Mouse (Mus musculus) cerebellum, postnatal 10 days (tissue): Measurements from ENCODE around the gene Surf2.
A peak's percentile ranks its signal among the peaks of the same experiment; 100 is the strongest.

Experiments
- DNase-seq, 2 experiments: peaks; one replicate each; pipeline ENCODE4 v3.0.0; 2021; ENCODE audit warnings: mixed read lengths in 2 of 2

Surf2 gene

DNA sequence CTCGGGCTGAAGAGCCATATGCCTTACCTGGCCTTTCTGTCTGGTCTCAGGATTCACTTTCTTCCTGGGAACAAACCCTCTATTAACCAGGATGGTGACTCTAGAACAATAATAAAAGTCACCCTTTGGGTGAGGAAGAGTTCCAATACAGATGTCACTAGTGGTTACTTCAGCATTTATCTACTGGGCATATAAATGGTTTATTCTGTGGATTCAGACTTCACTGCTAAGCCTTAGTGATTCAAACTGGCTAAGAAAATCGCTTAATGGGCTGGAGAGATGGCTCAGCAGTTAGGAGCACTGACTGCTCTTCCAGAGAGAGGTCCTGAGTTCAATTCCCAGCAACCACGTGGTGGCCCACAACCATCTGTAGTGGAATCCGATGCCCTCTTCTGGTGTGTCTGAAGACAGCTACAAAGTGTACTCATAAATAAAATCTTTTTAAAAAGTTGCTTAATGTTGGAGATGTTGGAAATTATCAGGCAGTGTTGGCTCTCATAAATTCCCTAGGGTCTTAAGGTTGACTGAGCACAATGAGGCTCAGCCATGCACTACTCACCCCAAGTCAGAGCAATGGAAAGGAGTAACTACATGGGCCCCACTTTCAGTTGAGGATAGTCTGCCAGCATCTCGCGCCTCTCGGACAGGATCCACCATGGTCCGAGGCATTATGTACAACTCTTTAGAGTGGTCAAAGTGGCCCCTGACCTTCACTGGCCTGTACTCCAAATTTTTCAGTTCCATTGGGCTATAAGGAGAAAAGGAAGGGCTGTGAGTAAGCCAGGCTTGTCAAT is 1.8 kb upstream of the Surf2 start:
- DNase-seq, result no peak

DNA sequence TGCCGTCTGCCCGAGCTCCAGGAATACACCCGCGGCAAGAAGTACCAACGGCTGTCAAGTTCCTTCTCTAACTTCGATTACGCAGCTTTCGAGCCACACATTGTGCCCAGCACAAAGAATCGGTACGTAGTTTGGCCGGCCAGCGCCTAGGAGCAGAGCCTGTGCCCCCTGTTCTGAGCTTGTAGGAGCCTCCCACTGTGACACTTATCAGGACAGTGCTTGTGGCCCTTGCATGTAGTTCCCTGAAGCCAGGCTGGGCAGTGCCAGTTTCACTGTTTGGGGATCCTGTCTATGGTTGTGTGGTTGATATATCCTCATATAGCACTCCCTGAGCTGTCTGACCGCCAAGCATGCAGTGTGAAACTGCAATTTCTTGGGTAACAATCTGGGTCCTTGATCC is 571 bp downstream of the Surf2 start:
- DNase-seq, result peak in 1 of 2 experiments; percentile 18

DNA sequence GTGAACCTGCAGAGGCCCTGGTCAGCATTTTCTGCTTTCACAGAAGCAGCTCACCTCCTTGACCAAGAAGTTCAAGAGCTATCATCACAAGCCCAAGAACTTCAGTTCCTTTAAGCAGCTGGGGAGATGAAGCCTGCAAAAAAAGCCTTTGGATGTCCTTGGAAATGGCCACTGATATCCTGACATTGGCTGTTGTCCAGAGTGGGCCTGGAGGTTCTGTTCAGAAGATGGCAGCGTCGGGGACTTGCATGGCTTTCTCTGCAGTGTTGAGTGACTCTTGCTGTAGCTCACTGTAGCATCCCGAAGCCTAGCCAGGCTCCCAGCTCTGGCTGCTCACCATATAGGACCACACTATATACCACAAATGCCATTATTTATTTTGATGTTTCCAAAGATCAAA is 3.5 kb downstream of the Surf2 start:
- DNase-seq, result no peak

DNA sequence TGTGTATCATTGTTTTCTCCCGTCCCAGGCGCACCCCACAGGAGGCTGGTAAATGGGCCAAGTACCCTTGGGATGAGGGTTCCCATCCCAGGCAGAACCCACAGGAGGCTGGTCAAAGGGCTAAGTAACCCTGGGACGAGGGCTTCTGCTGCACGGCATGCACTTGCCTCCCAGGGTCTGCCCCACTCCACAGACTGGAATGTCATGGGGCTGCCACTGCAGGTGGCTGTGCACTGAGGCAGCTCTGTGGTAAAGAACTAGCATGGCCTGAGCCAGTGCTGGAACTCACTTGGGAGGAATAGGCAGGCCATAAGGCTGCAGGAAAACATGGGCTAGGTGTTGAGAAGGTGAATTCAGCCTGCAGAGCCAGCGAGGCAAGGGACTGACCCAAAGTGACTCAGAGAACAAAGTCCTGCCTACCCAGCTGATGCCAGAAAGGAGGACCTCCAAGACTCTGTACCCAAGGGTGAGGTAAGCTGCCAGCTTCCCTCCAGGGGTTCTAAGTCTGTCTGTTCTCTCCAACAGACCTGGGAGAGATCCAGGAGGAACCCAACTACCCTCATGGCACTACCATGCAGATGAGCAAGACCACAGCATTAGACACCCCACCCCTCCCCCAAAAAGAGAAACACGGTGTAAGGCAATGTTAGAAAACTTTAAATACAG is 4.2 kb downstream of the Surf2 start:
- peak in 1 of 2 experiments; percentile 23 for DNase-seq

DNA sequence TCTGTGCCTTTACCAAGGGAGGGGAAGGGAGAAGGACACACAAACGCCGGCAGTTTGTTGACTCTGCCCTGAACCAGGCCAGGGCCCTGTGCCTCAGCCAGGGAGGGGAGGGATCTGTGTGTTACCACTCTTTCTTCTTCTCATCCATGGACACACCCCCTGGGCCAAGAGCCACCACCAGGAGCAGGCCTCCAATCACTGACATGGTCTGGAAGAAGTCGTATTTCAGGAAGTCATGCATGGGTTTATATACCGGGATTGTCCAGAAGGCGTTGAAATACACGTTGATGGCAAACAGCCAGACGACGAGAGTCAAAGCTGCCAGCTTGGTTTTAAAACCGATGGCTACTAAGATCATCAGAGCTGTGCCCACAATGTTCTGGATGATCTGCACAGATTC is 5.6 kb downstream of the Surf2 start:
- DNase-seq, result peak in 1 of 2 experiments; percentile 24

DNA sequence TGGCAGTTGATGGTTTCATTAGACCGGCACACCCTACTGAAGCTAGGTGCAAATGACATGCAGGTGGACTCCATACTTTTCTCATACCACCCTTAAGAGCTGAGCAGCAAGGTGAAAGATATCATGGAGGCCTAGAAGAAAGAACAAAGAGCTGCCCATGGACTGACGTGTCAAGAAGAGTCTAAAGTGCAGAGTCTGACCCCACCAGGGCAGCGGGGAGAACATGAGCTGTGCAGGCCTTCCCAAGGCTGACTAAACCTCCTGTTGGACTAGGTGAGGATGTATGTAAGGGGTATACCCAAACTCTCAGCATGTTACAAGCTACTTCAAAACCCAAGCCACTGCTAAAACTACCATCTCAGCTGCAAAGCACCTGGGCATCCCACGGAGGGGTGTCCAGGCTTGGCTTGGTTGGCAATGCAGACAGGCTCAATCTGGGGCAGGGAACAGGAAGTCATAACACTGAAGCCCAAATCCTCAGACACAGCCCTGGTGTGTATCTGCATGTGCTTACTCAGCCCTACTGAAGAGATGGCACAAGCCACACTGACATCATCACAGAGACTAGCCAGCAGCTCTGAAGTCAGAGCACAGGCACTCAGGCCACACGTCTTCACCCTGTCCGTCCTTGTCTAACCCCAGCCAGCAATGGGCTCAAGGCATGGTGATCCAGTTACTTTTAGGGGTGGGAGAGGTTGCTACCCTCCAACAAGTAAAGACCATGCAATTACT is 11.7 kb downstream of the Surf2 start:
- no peak for DNase-seq

DNA sequence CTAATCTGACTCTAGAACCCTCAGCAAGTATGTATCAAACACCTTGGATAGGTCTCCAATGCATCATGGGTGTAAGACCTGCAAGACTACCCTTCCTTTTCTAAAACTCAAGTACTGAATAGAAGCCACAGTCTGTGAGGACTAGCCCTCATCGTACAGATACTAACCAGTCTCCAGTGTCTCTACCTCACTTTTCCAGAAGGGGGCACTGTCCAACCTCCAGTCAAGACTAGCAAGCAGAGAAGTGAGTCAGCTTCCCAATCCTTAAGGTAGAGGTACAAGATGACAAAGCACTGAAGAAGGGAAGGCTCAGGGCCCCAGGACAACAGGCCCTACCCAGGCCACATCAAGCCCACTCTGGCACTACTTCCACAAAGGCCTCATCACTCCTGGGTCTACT is 14.2 kb downstream of the Surf2 start:
- DNase-seq, result peak; percentile 82 to 89

DNA sequence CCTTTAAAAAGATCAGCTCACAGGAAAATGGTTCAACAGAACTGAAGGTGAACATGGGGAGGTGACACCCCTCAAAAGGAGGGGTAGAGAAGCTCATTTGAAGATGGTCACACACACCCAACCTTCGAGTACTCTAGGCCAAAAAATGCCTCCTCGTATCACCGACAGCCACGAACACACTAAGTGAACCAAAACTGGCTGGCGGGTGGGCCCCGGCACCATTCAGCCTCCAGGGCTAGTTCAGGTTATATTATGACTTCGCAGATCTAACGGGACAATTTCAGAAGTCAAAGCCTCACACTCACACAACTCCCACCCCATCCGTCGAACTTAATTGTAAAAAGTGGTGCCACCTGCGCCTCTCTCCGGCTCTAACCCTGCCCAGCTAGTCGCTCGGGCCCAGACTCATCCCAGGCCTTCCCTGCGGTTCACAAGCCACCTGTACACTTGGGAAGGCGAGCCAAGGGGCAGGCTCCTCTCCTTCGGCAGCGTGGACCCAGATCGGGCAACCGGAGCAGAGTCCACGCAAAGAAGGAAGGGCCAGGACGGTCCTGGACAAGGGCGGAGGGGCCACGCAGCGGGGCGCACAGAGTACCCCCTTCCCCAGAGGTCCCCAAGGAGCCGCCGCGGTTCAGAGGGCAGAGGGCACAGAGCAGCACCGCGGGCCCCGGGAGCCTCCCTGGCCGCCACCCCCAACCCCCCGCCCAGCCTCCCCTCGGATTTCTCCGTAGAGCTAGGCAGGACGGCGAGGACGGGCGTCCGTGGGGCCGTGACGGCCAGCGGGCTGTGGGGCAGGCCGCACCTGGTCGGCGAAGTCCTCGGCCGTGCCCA is 16.5 kb downstream of the Surf2 start:
- peak; percentile 70 for DNase-seq

DNA sequence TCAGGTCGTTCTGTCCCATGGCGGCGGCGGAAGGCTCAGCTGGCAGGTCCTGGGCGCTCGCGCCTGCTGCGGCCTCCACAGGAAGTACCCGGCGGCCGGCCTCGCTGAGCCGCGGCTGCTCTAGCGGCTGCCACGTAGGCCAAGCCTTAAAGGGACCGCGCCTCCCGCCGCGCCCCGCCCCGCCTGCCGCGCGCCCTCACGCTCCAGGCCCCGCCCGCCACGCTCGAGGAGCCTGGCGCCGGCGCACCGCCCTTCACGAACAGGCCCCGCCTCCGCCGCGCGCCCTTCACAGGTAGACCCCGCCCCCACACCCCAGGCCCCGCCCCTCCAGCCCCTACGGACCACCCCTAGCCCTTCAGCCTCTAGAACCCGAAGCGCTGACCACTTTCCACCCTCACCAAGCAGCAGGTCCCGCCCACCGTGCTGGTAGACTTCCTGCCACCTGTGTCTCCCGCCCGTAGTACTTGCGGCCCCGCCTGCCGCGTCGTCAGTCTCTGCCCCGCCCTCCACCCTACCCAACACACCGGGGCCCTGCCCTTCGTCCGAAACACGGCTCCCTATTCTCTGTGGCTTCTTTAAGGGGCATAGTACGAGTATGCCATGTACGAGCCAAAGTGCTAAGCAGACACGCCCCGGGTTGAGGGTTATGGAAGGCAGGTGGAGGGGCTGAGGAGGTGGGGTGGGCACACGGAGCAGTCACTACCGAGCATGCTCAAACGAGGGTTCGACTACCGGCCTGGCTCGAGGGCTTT is 17.3 kb downstream of the Surf2 start, which contains the start of the genes Surf4 and Stkld1:
Gene Surf4, minus strand, starts transcription at position 625 of the 752 bp plus-strand sequence.
Gene Stkld1, plus strand, starts transcription at position 744 of the 752 bp plus-strand sequence.
- peak; percentile 96 to 97 for DNase-seq

DNA sequence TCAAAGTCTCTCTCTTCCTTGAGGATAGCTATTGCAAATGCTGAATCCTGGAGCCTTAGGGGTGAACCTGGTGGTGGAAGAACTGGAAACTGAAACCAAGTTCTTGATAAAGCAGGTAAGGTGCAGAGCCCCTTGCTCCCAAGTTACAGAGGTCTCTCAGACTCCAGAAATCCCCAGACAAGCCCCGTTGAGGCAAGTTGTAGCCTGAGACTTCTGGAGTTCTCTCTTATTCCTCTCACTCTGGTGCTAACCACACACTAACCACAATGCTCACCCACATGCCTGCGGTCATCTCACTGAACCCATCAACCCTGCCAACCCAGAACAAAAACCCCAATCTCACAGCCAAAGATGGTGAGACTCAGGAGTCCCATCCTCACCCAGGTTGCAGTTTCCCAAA is 19.1 kb downstream of the Surf2 start:
- no peak for DNase-seq

DNA sequence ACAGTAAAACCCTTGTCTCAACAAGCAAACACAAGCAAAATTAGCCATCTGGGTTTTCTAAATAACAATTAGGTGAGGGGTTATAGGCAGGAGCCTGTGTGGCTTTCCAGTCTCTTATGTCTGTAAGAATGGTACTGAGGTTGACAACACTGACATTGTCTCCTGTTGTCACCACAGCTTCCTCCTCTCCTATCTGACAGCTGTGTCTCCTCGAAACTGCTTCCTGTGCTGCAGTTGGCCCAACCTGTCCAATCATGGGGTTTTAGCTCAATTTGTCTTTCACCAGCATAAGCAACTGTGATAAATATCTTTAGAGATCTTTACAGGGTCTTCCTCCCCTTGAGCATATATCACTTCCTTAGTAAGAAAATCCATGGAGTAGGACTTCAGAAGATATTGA is 20.3 kb downstream of the Surf2 start:
- DNase-seq, result no peak

DNA sequence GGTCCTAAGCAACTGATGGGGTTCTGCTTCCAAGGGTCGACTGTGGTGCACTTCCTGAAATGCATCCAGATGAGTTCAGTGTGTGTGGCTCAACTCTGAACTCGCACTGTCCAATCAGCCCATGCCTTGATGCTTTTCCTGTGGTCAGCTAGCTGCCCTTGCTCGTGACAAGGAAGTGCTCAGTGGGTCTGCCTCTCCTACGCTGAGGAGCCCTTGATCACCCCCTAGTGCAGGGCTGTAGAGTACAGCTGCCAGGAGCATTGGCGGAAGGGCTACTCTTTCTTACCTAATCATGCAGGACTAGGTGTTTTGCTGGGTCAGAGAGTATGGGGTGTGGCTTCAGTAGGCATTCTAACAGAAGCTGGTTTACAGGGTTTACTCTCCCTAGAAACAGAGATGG is 25.4 kb downstream of the Surf2 start:
- DNase-seq, result no peak

DNA sequence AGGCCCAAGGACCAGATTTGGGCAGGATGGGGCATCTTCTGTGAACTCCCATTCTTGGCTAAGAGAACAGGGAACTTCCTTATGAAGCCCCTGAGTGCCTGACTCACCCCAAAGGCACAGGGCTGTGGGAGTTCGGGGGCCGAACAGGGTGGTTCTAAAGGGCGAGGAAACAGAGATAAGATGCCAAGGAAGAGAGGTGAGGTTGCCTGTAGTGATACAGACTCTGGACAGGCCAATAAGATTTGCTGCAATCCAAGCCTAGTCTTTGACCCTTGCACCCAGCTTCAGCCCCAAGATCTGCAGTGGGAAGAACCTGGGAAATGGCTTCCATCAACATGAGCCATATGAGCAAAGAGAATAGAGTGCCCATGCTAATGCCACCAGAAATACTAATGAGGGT is 27.1 kb downstream of the Surf2 start:
- DNase-seq, result no peak

DNA sequence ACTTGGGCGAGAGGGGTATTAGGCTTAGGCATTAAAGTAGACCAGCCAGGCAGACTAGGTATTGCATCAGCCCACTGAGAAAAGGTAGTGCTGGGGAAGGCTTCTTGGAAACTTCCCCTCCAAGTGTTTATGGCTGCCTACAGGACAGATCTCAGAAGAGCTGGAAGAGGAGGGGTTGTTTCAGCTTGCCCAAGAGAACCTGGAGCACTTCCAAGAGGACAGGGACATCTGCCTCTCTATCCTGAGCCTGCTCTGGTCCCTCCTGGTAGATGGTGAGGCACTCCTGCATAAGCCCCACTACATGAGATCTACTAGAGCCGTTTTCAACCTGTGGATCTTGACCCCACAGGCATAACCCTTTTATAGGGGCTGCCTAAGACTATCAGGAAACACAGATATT is 34.2 kb downstream of the Surf2 start:
- DNase-seq, result peak; percentile 55 to 63

DNA sequence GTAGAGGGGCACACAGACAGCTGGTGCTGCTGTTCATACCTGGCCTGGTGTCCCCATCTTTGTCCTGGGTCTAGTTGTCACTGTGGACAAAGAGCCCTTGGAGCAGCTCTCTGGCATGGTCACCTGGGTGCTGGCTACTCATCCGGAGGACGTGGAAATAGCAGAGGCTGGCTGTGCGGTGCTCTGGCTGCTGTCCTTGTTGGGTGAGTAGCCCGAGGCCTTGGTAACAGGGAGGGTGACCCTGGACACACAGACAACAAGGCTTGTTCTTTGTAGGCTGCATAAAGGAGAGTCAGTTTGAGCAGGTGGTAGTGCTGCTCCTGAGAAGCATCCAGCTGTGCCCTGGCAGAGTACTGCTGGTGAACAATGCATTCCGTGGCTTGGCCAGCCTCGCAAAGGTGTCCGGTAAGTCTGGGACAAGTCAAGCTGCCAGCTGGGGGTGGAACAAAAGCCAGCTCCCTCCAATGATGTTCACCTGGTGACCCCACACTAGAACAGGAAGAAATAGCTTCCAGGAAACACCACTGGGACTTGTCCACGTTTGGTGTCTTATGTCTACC is 35.3 kb downstream of the Surf2 start:
- peak in 1 of 2 experiments; percentile 32 for DNase-seq

DNA sequence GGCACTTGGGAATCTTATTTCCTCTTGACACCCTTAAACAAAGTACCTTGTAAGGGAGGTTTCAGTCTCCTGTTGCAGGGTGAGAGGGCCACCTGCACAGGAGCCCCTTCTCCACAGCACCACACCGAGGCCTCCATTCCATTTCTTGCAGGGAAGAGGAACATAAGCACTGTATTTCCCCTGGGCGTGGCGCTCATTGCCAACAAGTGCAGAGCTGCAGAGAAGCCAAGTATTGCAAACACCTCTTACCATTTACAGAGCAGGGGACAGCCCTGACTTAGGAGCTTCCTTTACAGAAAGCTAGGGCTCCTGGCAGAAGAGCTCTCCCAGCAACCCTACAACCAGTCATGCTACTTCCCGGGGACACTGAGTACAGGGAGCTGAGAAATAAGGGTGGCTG is 36.0 kb downstream of the Surf2 start:
- no peak for DNase-seq

DNA sequence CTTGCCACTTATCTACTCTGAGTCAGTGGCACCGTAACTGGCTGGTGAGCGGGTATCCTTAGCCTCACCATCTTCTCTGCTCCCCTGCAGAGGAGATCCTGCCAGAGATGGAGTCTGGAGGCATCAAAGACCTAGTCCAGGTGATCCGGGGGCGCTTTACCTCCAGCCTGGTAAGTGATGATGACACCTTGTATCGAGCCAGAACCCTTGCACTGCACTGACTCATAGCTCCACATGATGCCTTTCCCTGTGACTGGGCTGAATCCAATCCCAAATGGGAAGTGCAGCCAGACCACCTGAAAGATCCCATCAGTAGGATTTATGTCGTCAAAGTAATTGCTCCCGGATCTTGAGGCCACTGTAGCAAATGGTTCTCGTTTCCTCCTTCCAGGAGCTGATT is 36.7 kb downstream of the Surf2 start:
- no peak for DNase-seq

DNA sequence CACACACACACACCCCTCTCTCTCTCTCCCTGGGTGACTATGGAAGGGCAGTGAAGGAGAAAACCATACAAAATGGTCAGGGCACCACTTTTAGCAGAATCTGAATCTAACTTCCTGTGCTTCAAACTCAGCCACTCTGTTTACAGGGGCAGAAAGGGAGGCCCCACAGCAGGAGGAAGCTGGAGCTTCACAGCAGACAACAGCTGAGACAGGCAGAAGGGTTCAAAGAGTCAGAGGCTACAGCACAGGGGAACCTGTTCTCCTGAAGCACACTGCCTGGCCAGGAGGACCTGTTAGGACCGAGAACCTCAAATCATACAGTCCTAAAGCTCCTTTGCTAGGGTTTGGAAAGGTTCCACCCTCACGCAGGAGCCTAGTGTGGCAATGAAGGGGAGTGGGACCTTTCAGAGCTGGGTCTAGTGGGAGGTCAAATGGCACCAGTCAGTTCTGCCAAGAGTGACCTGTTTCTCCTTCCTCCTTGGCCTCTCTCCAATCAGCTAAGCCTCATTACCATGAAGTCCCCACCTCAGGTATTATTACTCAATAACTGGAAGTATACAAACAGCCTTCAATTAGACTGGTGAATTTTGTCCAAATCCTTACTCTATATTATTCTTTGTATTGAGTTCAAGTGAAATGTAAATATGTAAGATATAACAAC is 38.7 kb downstream of the Surf2 start:
- no peak for DNase-seq

DNA sequence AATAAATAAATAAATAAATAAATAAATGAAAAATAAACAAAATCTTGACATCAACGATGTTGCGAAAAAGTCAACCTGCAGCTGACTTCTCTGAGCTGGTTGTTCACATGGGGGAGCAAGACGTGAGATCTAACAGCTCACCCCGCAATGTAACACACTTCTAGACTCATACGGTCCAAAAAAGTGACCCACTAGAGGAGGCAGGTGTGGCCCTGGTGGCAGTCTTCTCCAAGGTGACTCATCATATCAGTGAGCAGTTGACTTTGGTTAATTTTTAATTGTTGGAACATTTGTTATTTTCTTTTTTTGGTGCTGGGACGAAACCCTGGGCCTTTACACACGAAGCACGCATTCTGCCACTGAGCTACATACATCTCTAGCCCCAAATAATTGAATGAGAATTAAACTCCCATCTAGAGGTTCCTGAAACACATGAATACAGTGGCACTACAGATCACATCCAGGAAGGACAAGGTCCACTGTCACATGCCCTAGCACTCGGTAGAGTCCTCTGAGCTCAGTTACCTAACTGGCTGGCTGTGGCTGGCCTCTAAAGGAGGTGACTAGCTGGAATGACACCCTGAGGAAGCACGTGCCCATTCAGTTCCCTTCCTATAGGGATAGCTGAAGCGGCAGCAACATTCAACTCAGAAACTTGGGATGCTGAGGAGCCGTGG is 40.8 kb downstream of the Surf2 start:
- no peak for DNase-seq

DNA sequence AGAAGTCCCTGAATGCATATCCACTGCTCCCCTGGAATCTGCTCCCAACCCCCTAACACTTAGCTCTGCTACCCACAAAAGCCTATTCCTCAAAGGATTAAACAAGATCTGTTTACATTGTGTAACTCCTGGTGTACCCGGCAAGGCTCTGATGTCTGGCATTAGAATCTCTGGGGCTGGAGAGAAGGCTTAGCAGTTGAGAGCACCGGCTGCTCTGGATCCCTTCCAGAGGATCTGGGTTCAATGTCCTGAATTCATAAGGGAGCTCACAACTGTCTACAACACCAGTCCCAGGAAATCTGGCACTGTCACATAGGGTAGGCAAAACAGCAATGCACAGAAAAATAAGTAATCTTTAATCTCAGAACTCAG is 41.3 kb downstream of the Surf2 start:
- no peak for DNase-seq
